Mouse (Mus musculus) thymus, adult 2 months (tissue): ENCODE measurements around the gene Mn1.

Experiments
- CTCF ChIP-seq: fragments of 200-500 bp; IDR thresholded peaks from 2 replicates; pipeline ENCODE4 v1.5.1; 2012; ENCODE audit warnings: mild to moderate bottlenecking, control low read depth, low read length, moderate library complexity, borderline replicate concordance; ENCODE audit not compliant: control insufficient read depth, poor library complexity, insufficient read depth; ENCODE audit errors: extremely low read depth
- POLR2A ChIP-seq: fragments of 200-500 bp; IDR thresholded peaks from 2 replicates; pipeline ENCODE4 v1.6.1; 2012; ENCODE audit warnings: mild to moderate bottlenecking, low read length, control low read depth, moderate library complexity; ENCODE audit not compliant: control insufficient read depth, poor library complexity, insufficient read depth; ENCODE audit errors: extremely low read depth

DNA sequence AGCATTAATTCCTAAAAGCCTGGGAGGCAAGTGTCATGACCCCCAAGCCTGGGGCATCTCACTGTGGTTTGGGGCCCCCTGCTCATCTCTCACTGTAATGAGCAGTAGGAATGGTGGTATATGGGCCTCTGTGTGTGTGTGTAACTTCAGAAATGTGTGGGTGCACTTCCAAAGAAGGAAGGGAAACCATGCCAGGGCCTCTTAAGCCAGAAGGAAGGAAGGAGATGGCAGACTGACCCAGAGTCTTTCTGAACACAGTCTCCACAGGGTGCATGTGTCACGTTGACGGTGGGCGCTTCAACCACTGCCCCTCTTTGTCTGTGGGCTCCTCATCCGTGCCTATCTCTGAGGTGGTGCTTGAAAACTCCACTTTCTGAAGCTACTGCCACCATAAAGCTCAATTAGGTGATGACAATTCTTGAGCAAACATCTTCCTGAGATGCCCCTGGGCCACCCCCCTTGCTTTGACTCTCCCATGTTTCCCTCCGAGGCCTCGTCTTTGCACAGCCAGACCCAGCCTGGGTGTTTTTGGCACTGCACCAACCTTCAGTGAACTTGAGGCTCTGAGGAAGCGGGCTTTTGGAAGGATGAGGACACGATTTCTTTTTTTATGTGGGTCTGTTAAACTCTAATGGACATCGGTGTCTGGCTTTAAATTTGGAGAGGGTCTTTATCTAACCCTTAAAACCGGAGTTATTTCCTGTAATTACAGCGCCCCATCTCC, 14.0 kb downstream of the Mn1 start:
- TF ChIP-seq CTCF: no peak
- TF ChIP-seq POLR2A: no peak
